Mouse (Mus musculus): ENCODE results near the gene Fkbp9.
"Not testable (repeated sequence)": the region's sequence is repeated elsewhere in the genome, so short reads cannot be mapped to it uniquely, and the experiment has no call there.

Fkbp9 gene

GRCm38 (mm10) chr6:56837621-56838020 lies 5.8 kb downstream of the Fkbp9 start:
- no peak for DNase-seq (ENCODE audit: low spot score)

- no peak for DNase-seq (ENCODE audit: low spot score)
Measured at GRCm38 (mm10) chr6:56843229-56843628, 11.4 kb downstream of the Fkbp9 start.

GRCm38 (mm10) chr6:56844365-56844764 lies 12.5 kb downstream of the Fkbp9 start:
- DNase-seq (ENCODE audit: low spot score) = no peak

GRCm38 (mm10) chr6:56848974-56849373 lies 17.1 kb downstream of the Fkbp9 start:
- no peak for DNase-seq (ENCODE audit: low spot score)

GRCm38 (mm10) chr6:56850315-56850714 lies 18.5 kb downstream of the Fkbp9 start:
- no peak for DNase-seq (ENCODE audit: low spot score)

- no peak for DNase-seq (ENCODE audit: low spot score)
Measured at GRCm38 (mm10) chr6:56854803-56855202, 22.9 kb downstream of the Fkbp9 start.

- DNase-seq (ENCODE audit: low spot score) = no peak
Measured at GRCm38 (mm10) chr6:56856748-56857147, 24.9 kb downstream of the Fkbp9 start.

GRCm38 (mm10) chr6:56860205-56860848 lies 28.5 kb downstream of the Fkbp9 start:
- no peak for DNase-seq (ENCODE audit: low spot score)

GRCm38 (mm10) chr6:56866899-56867298 lies 35.0 kb downstream of the Fkbp9 start:
- DNase-seq (ENCODE audit: low spot score) = not testable (repeated sequence)

- DNase-seq (ENCODE audit: low spot score) = no peak
Measured at GRCm38 (mm10) chr6:56868565-56868964, 36.7 kb downstream of the Fkbp9 start.

- DNase-seq (ENCODE audit: low spot score) = no peak
Measured at GRCm38 (mm10) chr6:56870027-56870426, 38.2 kb downstream of the Fkbp9 start.

- DNase-seq (ENCODE audit: low spot score) = no peak
Measured at GRCm38 (mm10) chr6:56876870-56877269, 45.0 kb downstream of the Fkbp9 start.

- no peak for DNase-seq (ENCODE audit: low spot score)
Measured at GRCm38 (mm10) chr6:56877985-56878384, 46.1 kb downstream of the Fkbp9 start.

- no peak for DNase-seq (ENCODE audit: low spot score)
Measured at GRCm38 (mm10) chr6:56879352-56879955, 47.6 kb downstream of the Fkbp9 start.

GRCm38 (mm10) chr6:56888561-56888960 lies 56.7 kb downstream of the Fkbp9 start:
- no peak for DNase-seq (ENCODE audit: low spot score)

- DNase-seq (ENCODE audit: low spot score) = no peak
Measured at GRCm38 (mm10) chr6:56890762-56891161, 58.9 kb downstream of the Fkbp9 start.

GRCm38 (mm10) chr6:56899601-56900000 lies 67.7 kb downstream of the Fkbp9 start:
- no peak for DNase-seq (ENCODE audit: low spot score)

- no peak for DNase-seq (ENCODE audit: low spot score)
Measured at GRCm38 (mm10) chr6:56901336-56901735, 69.5 kb downstream of the Fkbp9 start.

- DNase-seq (ENCODE audit: low spot score) = peak; percentile 77
Measured at GRCm38 (mm10) chr6:56901824-56902386, 70.0 kb downstream of the Fkbp9 start.

- DNase-seq (ENCODE audit: low spot score) = peak; percentile 57
Measured at GRCm38 (mm10) chr6:56902606-56903520, 71.0 kb downstream of the Fkbp9 start.

GRCm38 (mm10) chr6:56903831-56904230 lies 72.0 kb downstream of the Fkbp9 start:
- DNase-seq (ENCODE audit: low spot score) = no peak

GRCm38 (mm10) chr6:56904330-56904729 lies 72.5 kb downstream of the Fkbp9 start:
- DNase-seq (ENCODE audit: low spot score) = no peak

GRCm38 (mm10) chr6:56904982-56905381 lies 73.1 kb downstream of the Fkbp9 start:
- no peak for DNase-seq (ENCODE audit: low spot score)

Measured in spleen, adult 12 weeks (tissue).